Mouse (Mus musculus) liver (tissue): ENCODE measurements around the gene Lrg1.
A peak's percentile ranks its signal among the peaks of the same experiment; 100 is the strongest.

Experiments
- DNase-seq: peaks from one replicate; pipeline ENCODE4 v3.0.0-alpha.2; 2020; ENCODE audit warnings: mixed read lengths

Gene Lrg1

GRCm38 (mm10) chr17:56121826-56122225, at the start of gene Lrg1:
Gene Lrg1 (minus strand): TSS chr17:56122001.
- no peak for DNase-seq

GRCm38 (mm10) chr17:56171456-56171855, 49.7 kb upstream of the Lrg1 start:
- DNase-seq = no peak

DNA sequence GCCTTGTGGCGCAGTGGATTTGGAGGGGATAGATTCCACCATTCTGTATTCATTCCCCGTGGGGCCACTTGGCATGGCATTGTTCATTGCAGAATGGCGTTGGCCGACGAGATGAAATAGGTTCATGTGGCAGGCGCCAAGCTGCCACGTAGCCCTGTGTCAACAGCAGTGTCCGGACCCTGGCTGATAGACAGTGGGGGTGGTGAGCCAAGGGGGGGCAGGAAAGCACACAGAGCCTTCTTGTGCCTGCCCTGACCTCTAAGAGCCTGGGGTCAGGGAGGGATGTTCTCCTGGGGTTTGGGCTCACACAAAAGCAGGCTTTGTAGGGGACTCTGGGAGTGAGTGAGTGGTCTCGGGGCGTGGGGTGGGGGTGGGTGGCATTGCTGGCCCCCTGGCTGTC, 48.8 kb upstream of the Lrg1 start:
- DNase-seq = no peak

GRCm38 (mm10) chr17:56169830-56170229, 48.0 kb upstream of the Lrg1 start:
- no peak for DNase-seq

GRCm38 (mm10) chr17:56165671-56166070, 43.9 kb upstream of the Lrg1 start:
- no peak for DNase-seq

GRCm38 (mm10) chr17:56164510-56164909, 42.7 kb upstream of the Lrg1 start:
- DNase-seq = no peak

DNA sequence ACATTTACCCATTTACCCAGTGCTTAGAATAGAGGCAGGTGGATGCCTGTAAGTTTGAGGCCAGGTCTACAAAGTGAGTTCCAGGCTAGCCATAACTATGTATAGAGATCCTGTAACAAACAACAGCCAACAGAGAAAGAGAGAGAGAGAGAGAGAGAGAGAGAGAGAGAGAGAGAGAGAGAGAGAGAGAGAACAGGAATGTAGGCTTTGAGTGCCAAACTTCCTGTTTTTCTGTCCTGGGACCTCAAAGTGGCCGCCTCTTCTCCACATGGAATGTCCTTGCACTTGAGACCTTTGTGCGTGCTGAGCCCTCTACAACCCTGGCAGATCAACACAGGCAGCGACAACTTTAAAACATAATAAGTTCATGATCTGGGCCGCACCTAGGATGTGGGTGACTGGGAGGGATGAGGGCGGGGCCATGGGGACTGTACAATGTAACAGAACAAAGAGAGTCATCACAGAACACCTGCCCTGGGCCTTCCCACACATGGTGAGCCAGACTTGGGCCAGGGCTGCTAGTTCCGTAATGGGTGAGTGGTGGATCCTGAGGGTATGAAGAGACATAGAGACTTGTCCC, 41.8 kb upstream of the Lrg1 start:
- no peak for DNase-seq

GRCm38 (mm10) chr17:56162231-56162774, 40.5 kb upstream of the Lrg1 start, which contains the start of gene Tnfaip8l1:
Gene Tnfaip8l1 (plus strand): TSS chr17:56162477.
- DNase-seq = peak; percentile 95

GRCm38 (mm10) chr17:56159729-56160128, 37.9 kb upstream of the Lrg1 start:
- peak; percentile 66 for DNase-seq

DNA sequence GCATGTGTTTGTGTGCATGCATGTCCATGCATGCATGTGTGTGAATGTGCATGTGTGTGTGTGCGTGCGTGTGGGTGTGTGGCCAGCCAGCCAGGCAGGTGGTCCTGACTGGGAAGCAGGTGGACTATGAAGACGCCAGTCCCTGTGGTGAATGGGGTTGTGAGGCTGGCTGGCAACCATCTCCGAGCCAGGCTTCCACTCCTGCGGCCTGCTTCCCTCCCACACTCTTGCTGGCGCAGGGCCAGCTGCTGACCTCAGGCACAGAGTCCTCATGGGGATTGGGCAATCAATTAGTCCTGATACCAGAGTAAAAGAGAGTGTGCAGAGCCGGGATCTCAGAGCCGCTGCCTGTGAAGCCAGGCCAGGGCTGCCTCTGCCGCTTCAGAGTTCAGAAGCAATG, 31.8 kb upstream of the Lrg1 start:
- DNase-seq = peak; percentile 72

DNA sequence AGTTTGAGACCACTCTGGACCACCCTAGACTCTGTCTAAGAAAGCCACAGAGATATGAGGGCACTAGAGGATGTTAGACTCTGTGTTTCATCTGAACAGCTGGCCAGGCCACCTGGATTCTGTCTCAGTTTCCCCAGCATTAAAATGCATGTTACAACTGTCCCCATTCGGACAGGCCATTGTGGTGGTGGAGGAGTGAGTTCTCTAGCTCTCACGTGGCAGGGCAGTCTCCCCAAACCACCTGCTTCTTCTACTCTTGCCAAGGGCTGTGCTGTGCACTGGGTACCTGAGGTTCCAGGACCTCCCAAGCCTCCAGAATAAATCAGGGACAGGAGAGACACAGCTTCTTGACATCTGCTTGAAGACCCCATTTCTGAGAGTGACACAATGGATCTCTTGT, 28.1 kb upstream of the Lrg1 start:
- no peak for DNase-seq

DNA sequence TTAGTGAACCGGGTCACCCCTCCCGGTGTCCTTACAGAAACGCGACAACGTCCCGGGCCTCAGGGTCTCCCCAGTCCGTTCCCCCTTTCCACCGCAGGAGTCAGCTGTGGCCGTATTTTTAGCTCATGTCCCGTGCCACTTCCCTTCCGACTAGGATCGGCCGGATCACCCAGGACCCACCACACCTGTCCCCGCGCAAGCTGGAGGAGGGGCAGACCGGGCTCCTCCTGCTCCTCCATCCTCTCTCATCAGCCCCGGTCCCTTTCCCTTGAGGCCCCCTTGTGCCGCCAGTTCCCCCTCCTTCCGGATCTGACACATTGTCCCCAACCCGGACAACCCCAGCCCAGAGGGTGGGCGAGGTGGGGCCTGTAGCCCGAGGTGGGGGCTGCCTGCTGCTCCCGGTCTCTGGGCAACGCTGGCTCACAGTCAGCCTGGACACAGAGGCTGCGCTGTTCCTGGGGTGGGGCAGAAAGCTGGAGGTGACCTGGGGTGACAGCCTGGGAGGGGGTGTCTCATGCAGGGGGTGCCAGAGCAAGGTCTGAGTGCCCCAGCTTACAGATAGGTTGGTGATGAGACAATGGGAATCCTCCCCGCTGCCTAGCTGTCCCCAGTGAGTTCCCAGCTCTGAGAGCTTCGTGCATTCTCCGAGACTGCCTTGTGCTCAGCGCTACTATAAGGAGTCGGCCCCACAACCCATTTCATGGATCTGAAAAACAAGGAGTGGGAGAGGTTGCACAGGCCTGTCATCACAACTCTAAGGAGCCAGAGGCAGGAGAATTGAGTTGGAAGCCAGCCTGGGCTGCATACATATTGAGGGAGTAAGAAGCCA, 27.2 kb upstream of the Lrg1 start:
- no peak for DNase-seq

DNA sequence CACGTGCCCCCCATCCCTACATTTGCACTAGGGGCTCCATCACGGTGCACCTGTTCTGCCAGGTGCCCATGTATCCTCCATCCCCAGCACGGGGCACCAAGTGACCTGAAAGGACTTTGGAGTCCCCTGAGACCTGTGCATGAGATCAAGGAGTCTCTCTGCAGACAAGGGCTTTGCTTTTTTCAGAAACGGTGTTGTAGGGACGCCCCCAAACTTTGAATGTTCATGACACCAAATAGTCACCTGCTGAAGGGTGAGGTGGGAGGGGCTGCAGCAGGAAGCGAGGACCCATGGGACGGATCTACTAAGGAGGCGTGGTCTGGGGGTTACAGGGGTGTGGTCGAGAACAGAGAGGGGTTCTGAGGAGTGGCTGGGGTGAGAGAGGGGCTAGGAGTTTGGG, 26.5 kb upstream of the Lrg1 start:
- DNase-seq = no peak

DNA sequence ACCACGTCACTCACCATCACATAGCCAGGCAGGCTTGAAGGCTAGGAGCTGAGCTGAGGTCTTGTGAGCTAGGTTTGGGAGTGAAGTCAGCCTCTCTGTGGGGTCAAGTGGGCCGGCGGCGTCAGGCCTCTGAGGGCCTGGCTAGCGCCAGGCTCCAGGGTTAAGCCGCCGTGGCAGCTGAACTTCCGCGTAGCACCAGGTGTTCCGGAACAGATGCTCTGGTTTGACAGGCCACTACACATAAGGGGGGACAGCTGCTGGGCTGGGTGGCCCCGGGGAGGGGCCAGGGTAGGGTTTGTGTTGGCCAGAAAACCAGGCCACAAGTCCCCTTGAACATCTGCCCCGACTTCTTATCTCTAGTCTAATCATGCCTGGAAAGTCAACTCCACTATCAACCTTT, 25.6 kb upstream of the Lrg1 start:
- no peak for DNase-seq

- no peak for DNase-seq
These were observed 24.3 kb upstream of the Lrg1 start for GRCm38 (mm10) chr17:56146131-56146530.

- DNase-seq = no peak
These were observed 22.7 kb upstream of the Lrg1 start for GRCm38 (mm10) chr17:56144546-56144945.

GRCm38 (mm10) chr17:56141702-56142605, 20.2 kb upstream of the Lrg1 start:
- DNase-seq = no peak

DNA sequence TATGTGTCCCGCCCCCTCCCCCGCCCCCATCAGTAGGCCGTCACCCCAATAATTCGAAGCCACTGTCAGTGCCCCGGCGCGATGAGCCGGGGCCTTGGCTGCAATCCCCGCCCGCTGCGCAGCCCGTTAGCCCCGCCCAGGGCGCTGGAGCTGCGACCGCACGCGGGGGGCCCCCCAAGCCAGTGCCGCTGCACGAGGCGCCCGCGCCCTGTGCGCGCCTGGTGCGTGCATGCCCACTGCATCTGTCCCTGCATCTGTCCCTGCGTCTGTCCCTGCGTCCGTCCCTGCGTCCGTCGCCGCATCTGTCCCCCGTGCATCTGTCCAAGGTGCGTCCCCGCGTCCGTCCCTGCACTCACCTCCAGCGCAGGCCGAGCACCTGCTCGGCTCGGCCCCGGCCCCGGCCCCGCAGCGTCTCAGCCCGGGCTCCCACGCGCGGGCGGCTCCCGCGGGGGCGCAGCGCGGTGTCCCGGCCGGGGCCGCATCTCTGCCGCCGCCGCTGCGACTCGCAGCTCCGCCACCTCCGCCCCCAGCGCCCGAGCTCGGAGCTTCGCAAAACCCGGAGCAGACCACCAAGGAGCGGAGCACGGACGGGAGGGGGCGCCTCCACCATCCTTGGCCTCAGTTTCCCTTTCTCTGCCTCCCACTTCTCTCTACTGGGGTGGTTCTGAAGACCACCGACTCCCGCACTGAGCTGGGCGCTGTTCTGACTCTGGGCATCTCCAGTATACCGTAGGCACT, 18.2 kb upstream of the Lrg1 start, which contains the start of gene Sema6b:
Sema6b (minus strand) TSS at position 486 of the 738 bp plus-strand sequence.
- DNase-seq = peak; percentile 55

DNA sequence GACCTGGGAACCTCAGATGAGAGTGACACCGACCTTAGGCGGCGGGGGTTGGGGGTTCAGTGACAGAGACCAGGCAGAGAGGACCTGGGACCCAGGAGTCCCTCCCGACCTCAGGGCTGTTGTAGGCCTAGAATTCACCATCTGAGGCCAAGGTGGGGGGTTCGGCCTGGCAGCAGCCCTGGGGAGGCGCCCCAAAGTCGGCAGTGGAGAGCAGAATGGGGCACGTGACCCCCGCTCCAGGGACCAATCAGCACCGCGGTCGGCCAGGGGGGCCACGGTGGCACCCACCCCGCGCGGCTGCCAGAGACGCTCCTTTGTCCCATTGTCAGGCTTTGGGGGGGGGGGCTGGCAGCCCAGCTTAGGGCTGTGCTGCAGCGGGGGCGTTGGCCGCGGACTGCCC, 17.6 kb upstream of the Lrg1 start:
- DNase-seq = no peak

- DNase-seq = no peak
These were observed 16.2 kb upstream of the Lrg1 start for GRCm38 (mm10) chr17:56137839-56138613.

DNA sequence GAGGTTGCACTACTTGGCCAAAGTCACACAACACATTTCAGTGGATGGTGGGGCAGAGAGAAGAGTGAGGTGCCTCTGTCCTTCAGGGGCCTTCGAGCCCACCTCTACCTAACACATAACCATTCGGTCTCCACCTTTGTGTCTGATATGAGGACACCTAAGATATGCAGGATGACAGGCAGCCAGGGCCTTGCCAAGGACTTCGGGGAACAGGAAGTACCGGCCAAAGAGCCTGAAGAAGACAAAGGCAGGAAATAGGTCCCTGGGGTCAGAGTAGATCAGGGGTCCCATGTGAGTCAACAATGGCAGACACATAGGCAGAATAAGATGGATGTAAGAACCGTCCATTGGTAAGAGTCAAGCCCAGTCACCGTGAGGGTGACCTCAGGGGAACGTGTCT, 14.8 kb upstream of the Lrg1 start:
- no peak for DNase-seq
